Mouse (Mus musculus) stomach, embryonic 16.5 days (tissue): ENCODE measurements around the gene Jak3. TPM values are rescaled to one million over a fixed set of nuclear protein-coding genes. Genes with fewer than 3 reads are reported as not detected.

Experiments used
- ATAC-seq: fragments of 200-750 bp; cut with Nextera tagmentation; 2 replicates; pipeline ENCODE4 v1.8.0; 2017; ENCODE audit warnings: moderate number of reproducible peaks, moderate TSS enrichment; ENCODE audit not compliant: insufficient read depth, low FRiP score
- H3K27ac ChIP-seq: fragments of 300-500 bp; sonication (generic); 2 replicates; pipeline ENCODE4 v1.5.1; 2014; ENCODE audit warnings: low read length
- H3K27me3 ChIP-seq: fragments of 300-500 bp; sonication (generic); 2 replicates; pipeline ENCODE4 v1.6.1; 2014; ENCODE audit warnings: low read length, control low read depth, mixed read lengths; ENCODE audit not compliant: control insufficient read depth, insufficient read depth
- H3K36me3 ChIP-seq: fragments of 300-500 bp; sonication (generic); 2 replicates; pipeline ENCODE4 v1.6.1; 2014; ENCODE audit warnings: low read length; ENCODE audit not compliant: control insufficient read depth, insufficient read depth
- H3K4me1 ChIP-seq: fragments of 300-500 bp; sonication (generic); 2 replicates; pipeline ENCODE4 v1.6.1; 2014; ENCODE audit warnings: low read length, control low read depth, mixed read lengths; ENCODE audit not compliant: control insufficient read depth, insufficient read depth
- H3K4me2 ChIP-seq: fragments of 300-500 bp; sonication (generic); 2 replicates; pipeline ENCODE4 v1.6.1; 2014; ENCODE audit warnings: low read depth, low read length, mixed read lengths
- H3K4me3 ChIP-seq: fragments of 300-500 bp; sonication (generic); replicated peaks from 2 replicates; pipeline ENCODE4 v1.5.1; 2014; ENCODE audit warnings: mild to moderate bottlenecking, low read length
- H3K9ac ChIP-seq: fragments of 300-500 bp; sonication (generic); 2 replicates; pipeline ENCODE4 v1.6.1; 2014; ENCODE audit warnings: low read length
- H3K9me3 ChIP-seq: fragments of 300-500 bp; sonication (generic); replicated peaks from 2 replicates; pipeline ENCODE4 v1.6.1; 2016; ENCODE audit warnings: low read length, control low read depth; ENCODE audit not compliant: control insufficient read depth
- WGBS: fragments of 180-500 bp; shearing (Covaris S2); extraction: QIAGEN DNeasy Blood & Tissue Kit; methylation state at CpG from one replicate; pipeline ENCODE4 v1.1.7; 2014; 5-methylcytosine and 5-hydroxymethylcytosine counted together
- polyA plus RNA-seq: library from polyadenylated mRNA; unstranded; fragments of >200 nt; fragmentation: Nextera tagmentation; extraction: Ambion mirVana; gene quantifications from 2 replicates; pipeline ENCODE4 v1.2.1, GENCODE M21; 2015

Gene Jak3
- polyA plus RNA-seq, 1 experiment from 2014 or later: 9.5 TPM

DNA sequence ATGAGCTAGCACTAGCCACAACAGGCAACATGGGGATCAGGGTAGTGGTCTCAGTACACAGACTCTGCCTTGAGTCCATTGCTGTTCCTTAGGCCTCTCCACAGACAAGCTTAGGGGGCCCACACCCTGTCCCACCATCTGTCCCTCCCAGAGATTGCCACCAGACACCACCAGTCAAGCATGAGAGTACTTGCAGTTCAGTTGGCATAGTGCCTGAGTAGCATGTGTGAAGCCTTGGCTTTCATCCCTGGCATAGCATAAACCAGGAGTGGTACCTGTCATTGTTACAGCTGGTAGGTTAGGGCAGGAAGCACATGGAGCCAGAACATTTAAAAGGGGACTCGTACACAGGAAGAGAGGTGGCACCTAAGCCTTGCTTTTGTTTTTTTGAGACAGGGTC is 16.3 kb upstream of the Jak3 start:
- no peak overlapping the region for H3K4me2 ChIP-seq
- no peak overlapping the region for H3K9ac ChIP-seq
- H3K27ac ChIP-seq: no peak overlapping the region
- 56% methylated on average over 1 of the region's 1 CpGs for WGBS
- H3K27me3 ChIP-seq: peaks cover 48% of the 10 kb centered on the region
- no peaks in the 10 kb centered on the region for H3K36me3 ChIP-seq
- no peak for ATAC-seq
- H3K4me3 ChIP-seq: no peak overlapping the region
- no peaks in the 10 kb centered on the region for H3K9me3 ChIP-seq
- peaks cover 2% of the 10 kb centered on the region; the same call in 1 of the 2 replicates for H3K4me1 ChIP-seq

DNA sequence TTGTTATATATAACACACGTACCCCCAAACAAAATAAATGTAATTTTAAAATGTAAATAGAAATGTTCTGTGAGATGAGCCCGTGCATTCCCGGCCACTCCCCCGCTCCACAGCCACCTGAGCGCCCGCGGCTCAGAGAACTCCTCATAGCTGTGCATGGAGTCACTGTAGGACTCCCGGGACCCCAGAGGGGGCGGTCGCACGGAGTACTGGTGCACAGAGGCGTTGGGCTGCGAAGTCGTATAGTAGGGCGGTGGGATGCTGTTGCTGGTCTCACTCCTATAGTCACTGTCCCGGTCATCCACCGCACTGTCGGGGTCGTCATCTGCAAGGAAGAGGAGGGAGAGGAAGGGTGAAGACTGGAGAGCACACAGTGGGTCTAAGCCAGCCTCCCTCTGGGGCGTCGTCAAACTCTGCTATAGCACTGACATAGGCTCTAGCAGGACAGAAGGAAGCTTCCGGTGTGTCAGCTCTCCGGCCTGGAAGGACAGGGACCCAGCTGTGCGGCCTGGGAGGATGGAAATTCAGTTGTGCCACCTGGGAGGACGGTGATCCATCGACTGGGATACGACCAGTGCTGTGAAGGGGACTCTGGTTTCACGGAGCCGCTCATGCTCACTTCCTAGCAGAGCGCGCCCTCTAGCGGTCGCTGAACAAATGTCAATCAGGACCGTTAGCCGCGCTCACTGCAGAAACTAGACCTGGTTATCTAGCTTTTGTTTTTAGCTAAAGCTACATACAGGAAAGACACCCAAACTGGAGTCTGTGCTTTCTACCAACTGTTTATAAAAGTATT is 15.6 kb upstream of the Jak3 start:
- H3K9me3 ChIP-seq: no peaks in the 10 kb centered on the region
- no peaks in the 10 kb centered on the region for H3K36me3 ChIP-seq
- peaks cover 2% of the 10 kb centered on the region; the same call in 1 of the 2 replicates for H3K4me1 ChIP-seq
- 9% methylated on average over 36 of the region's 36 CpGs for WGBS
- no peak overlapping the region for H3K4me2 ChIP-seq
- peaks cover 41% of the 10 kb centered on the region for H3K27me3 ChIP-seq
- no peak; the same call in 1 of the 2 replicates for ATAC-seq
- H3K27ac ChIP-seq: no peak overlapping the region
- H3K9ac ChIP-seq: no peak overlapping the region
- no peak overlapping the region for H3K4me3 ChIP-seq

DNA sequence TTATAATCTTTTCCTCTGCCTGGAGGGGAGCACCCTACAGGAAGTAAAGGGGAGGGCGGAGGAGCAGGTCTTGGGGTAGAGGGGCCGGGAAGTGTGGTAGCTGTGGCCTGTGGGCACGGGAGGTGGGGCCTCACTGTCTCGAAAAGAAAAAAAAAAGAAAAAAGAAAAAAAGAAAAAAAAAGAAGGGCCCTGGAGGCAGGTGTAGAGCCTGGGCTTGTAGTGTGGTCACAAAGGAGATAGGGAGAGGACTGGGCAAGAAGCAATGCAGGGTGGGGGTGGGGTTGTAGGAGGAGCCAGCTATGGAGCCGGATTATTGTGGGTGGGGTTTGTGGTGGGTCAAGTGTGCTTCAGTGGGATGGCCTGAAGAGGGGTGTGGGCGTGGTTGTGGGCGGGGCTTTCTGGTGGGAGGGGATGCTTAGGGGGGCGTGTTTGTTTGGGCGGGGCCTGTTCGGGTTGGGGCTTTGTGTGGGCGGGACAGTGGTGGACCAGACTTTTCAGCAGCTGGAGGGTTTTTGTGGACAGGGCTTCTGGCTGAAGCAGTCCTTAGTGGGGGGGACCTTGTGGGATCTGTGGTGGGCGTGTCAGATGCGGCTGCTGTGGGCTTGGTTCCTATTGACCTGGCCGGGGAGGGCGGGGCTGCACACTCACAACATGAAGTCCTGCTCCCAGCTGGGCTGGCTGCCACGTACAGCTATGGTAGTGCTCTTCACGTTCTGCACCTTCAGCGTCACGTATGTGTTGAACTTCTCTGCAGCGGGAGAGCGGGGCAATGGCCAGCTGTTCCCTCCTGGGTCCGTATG is 10.6 kb upstream of the Jak3 start:
- 3% methylated on average over 22 of the region's 22 CpGs for WGBS
- H3K27ac ChIP-seq: no peak overlapping the region
- H3K9ac ChIP-seq: no peak overlapping the region; the same call in 1 of the 2 replicates

DNA sequence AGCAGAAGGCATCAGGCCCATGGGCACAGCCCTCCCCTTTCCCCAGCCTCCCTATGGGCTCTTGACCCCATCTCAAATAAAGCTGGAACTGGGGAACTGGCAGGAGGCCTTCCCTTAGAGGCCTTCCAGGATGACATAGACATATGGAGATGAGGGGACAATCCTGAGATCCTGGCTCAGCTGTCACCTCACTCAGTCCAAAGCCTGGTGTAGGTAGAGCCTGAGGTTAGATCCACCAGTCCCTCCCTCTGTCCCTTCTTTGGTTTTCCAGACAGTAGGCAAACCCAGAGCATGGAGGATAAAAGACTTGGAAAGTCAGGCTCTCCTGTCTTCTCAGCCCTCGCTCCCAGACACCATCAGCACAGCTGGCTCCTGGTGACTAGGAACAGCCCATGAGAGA is 9.2 kb upstream of the Jak3 start:
- Histone ChIP-seq H3K4me2 (no peak overlapping the region), H3K9me3 (no peaks in the 10 kb centered on the region), H3K4me3 (no peak overlapping the region), H3K27ac (no peak overlapping the region), H3K4me1 (peaks cover 27% of the 10 kb centered on the region), H3K36me3 (no peaks in the 10 kb centered on the region), H3K27me3 (peaks cover 12% of the 10 kb centered on the region), H3K9ac (no peak overlapping the region)
- no peak for ATAC-seq
- whole genome bisulfite sequencing: 24% methylated on average over 1 of the region's 1 CpGs

More for the DNA sequence above, 10.6 kb upstream of the Jak3 start:
- Histone ChIP-seq H3K9me3 (no peaks in the 10 kb centered on the region), H3K4me2 (peak overlapping the region; percentile 57), H3K36me3 (no peaks in the 10 kb centered on the region), H3K4me3 (peak overlapping the region; percentile 30), H3K4me1 (peaks cover 21% of the 10 kb centered on the region), H3K27me3 (peaks cover 12% of the 10 kb centered on the region)
- ATAC-seq: peak; percentile 82

DNA sequence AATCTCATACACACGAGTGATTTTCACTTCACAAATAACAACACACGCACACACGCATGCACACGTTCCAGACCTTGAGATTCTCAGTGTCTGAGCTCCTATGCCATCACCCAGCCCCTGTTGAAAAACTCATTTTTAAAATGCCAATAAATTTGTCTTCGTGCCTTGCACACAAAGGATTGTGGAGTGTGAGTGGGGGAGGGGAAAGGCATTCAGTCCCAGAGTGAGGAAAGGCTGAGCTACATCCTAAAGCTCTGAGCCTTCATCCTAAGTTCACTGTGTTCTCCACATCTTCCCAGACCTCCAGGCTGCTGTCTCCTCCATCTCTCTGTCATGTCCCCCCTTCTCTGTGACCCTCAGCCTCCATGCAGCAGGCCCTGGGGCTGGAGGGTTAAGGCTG is 8.8 kb upstream of the Jak3 start:
- Histone ChIP-seq H3K4me3 (no peak overlapping the region), H3K4me2 (no peak overlapping the region), H3K27me3 (peaks cover 12% of the 10 kb centered on the region), H3K36me3 (no peaks in the 10 kb centered on the region), H3K27ac (no peak overlapping the region), H3K9me3 (no peaks in the 10 kb centered on the region), H3K4me1 (peaks cover 27% of the 10 kb centered on the region), H3K9ac (peak overlapping the region; percentile 35)
- 56% methylated on average over 5 of the region's 5 CpGs for WGBS
- ATAC-seq: no peak

DNA sequence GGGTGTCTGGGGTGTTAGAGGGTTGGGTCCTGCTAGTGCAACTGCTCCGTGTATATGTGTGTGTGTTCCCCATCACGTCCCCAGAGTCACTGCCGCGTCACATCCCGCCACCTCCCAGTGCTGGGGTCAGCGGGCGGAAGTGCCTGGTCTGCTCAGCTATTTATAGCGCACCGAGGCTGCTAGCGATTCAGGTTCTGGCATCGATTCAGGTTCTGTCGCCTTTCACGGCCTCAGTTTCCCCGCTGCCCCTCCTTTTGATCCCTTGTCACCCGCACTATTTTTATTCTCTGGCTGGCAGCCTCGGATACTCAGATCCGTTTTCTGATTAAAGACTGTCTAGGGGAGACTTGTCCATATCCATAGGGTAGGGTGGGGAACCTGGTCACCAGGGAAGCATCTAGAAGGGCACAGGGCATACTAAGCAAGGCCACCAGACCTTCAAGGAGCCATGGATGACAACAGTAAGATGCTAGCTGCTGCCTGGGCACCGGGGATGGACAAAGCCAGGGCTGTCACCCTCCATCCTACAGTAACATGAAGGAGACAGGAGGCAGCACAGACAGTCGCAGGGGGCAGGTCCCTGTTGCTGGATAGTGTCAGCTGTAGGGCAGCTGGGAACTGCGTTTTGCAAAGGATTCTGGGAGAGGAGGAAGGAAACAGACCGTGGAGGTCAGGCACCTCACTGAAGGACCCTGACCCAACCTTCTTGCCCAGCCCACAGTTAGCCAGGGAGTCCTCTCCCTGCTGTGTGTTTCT is 7.7 kb upstream of the Jak3 start:
- Histone ChIP-seq H3K27me3 (peaks cover 14% of the 10 kb centered on the region), H3K9me3 (no peaks in the 10 kb centered on the region), H3K4me1 (peaks cover 27% of the 10 kb centered on the region), H3K36me3 (no peaks in the 10 kb centered on the region), H3K4me3 (0 out of 2 replicates have a peak overlapping the region, but pooled peaks have one; percentile 15), H3K27ac (no peak overlapping the region), H3K9ac (no peak overlapping the region; the same call in 1 of the 2 replicates), H3K4me2 (peak overlapping the region; percentile 50)
- no peak; the same call in 1 of the 2 replicates for ATAC-seq
- 1% methylated on average over 21 of the region's 21 CpGs for WGBS

DNA sequence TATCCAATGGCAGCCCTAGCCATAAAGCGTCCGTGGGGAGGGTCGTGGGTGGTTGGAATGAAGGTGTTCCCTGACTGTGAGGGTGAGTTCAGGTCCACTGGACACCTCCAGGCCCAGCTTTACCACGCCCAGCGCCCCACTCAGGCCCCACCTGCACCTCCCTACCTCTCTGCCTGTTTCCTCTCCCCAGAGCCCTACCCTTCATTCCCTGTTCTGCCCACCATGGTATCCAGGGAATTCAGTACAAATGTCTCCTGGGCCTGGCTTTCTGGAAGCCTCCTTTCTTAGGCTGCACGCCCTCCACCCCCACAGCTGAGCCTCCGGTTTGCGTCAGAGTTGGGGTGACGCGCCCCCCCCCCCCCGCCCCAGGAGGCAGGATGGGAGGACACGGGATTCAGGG is 5.9 kb upstream of the Jak3 start:
- Histone ChIP-seq H3K27me3 (peaks cover 14% of the 10 kb centered on the region), H3K9me3 (no peaks in the 10 kb centered on the region), H3K36me3 (no peaks in the 10 kb centered on the region), H3K4me2 (peak overlapping the region; percentile 98), H3K9ac (peak overlapping the region; percentile 46), H3K27ac (no peak overlapping the region), H3K4me1 (peaks cover 27% of the 10 kb centered on the region), H3K4me3 (peak overlapping the region; percentile 56)
- no peak for ATAC-seq
- WGBS: 15% methylated on average over 12 of the region's 12 CpGs

DNA sequence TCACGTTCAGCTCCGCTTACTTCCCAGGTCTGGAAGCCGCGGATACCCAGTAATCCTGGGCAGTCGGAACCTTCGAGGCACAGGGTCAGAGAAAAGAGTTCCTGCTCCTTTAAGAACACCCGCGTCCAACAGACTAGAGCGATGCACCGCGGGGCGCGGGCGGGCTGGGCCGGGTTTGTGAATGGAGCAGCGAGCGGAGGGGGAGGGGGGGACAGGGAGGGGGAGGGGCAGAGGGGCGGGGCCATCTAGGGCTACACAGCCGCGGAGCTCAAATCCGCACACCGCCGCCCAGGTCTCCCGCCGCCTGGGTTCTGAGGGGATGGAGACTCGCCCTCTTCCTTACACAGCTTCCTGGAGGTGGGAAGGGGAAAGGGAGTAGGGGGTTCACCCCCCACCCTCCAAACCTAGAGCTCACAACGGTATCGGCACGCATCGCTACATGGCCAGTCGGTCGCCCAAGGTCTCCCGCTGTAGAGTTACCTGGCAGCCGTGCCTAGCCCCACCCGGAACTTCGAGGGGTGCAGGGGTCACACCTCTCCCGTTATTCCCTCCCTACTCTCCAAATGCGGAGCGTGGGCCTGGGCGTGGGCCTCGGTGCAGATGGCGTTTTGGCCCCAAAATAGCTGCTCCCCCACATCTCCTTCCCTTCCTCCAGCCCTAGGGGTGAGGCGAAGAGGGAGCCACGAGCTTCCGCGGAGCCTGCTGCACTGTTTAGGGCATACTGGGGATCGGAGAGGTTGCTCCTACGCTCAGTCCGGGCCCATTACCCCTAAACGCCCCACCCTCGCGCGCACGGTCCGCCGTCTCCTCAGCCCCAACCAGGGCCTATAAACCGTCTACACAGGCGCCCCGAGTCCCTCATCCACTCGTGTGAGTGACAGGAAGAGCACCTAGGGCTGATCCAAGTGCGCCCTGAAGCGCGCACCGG is 5.2 kb upstream of the Jak3 start:
- H3K36me3 ChIP-seq: no peaks in the 10 kb centered on the region
- no peaks in the 10 kb centered on the region for H3K9me3 ChIP-seq
- H3K27ac ChIP-seq: no peak overlapping the region
- ATAC-seq: peak; percentile 12; the same call in 1 of the 2 replicates
- WGBS: under 1% methylated on average over 59 of the region's 64 CpGs
- H3K4me2 ChIP-seq: peak overlapping the region; percentile 98
- peak overlapping the region; percentile 56 for H3K4me3 ChIP-seq
- H3K27me3 ChIP-seq: peaks cover 14% of the 10 kb centered on the region
- peaks cover 22% of the 10 kb centered on the region for H3K4me1 ChIP-seq
- peak overlapping the region; percentile 46 for H3K9ac ChIP-seq
